Mouse (Mus musculus) urinary bladder, postnatal 10 days (tissue): Measurements from ENCODE around the gene Hmg20a.

Experiments
- DNase-seq: peaks from one replicate; pipeline ENCODE4 v3.0.0; 2022; ENCODE audit warnings: low spot score

Hmg20a gene

GRCm38 (mm10) chr9:56439699-56440098, 21.3 kb downstream of the Hmg20a start:
- DNase-seq: no peak

- DNase-seq: no peak
These were observed 33.2 kb downstream of the Hmg20a start for GRCm38 (mm10) chr9:56451570-56451969.

GRCm38 (mm10) chr9:56453038-56453815, 34.8 kb downstream of the Hmg20a start:
- no peak for DNase-seq

- no peak for DNase-seq
These were observed 38.0 kb downstream of the Hmg20a start for GRCm38 (mm10) chr9:56456426-56456825.

GRCm38 (mm10) chr9:56460987-56461386, 42.6 kb downstream of the Hmg20a start:
- no peak for DNase-seq

- no peak for DNase-seq
These were observed 44.2 kb downstream of the Hmg20a start for GRCm38 (mm10) chr9:56462606-56463005.

- no peak for DNase-seq
These were observed 44.6 kb downstream of the Hmg20a start for GRCm38 (mm10) chr9:56463046-56463445.

GRCm38 (mm10) chr9:56463686-56464515, 45.5 kb downstream of the Hmg20a start:
- no peak for DNase-seq

- no peak for DNase-seq
These were observed 46.6 kb downstream of the Hmg20a start for GRCm38 (mm10) chr9:56464863-56465654.

GRCm38 (mm10) chr9:56466251-56466650, 47.8 kb downstream of the Hmg20a start:
- no peak for DNase-seq

- DNase-seq: no peak
These were observed 51.2 kb downstream of the Hmg20a start for GRCm38 (mm10) chr9:56469656-56470055.

- no peak for DNase-seq
These were observed 51.9 kb downstream of the Hmg20a start for GRCm38 (mm10) chr9:56470291-56470690.

GRCm38 (mm10) chr9:56478975-56479647, 60.7 kb downstream of the Hmg20a start:
- no peak for DNase-seq

- no peak for DNase-seq
These were observed 64.2 kb downstream of the Hmg20a start for GRCm38 (mm10) chr9:56482623-56483022.

GRCm38 (mm10) chr9:56485423-56485822, 67.0 kb downstream of the Hmg20a start:
- DNase-seq: no peak

GRCm38 (mm10) chr9:56486158-56486557, 67.7 kb downstream of the Hmg20a start:
- no peak for DNase-seq

GRCm38 (mm10) chr9:56487651-56488050, 69.2 kb downstream of the Hmg20a start:
- no peak for DNase-seq

- no peak for DNase-seq
These were observed 74.0 kb downstream of the Hmg20a start for GRCm38 (mm10) chr9:56492391-56492790.

- DNase-seq: no peak
These were observed 74.5 kb downstream of the Hmg20a start for GRCm38 (mm10) chr9:56492916-56493315.

- DNase-seq: no peak
These were observed 76.7 kb downstream of the Hmg20a start for GRCm38 (mm10) chr9:56495088-56495487.

- DNase-seq: no peak
These were observed 77.4 kb downstream of the Hmg20a start for GRCm38 (mm10) chr9:56495795-56496232.

GRCm38 (mm10) chr9:56496567-56496966, 78.2 kb downstream of the Hmg20a start:
- DNase-seq: no peak
